Mouse (Mus musculus): ENCODE data around the gene Rbx1. TPM values are rescaled to one million over a fixed set of nuclear protein-coding genes. Genes with fewer than 3 reads are reported as not detected.
"Not testable (repeated sequence)": the region's sequence is repeated elsewhere in the genome, so short reads cannot be mapped to it uniquely, and the experiment has no call there.

Rbx1 gene
- 507 and 527 TPM in 2 replicates for polyA plus RNA-seq (2015; fragmentation: Nextera tagmentation; extraction: Ambion mirVana)

DNA sequence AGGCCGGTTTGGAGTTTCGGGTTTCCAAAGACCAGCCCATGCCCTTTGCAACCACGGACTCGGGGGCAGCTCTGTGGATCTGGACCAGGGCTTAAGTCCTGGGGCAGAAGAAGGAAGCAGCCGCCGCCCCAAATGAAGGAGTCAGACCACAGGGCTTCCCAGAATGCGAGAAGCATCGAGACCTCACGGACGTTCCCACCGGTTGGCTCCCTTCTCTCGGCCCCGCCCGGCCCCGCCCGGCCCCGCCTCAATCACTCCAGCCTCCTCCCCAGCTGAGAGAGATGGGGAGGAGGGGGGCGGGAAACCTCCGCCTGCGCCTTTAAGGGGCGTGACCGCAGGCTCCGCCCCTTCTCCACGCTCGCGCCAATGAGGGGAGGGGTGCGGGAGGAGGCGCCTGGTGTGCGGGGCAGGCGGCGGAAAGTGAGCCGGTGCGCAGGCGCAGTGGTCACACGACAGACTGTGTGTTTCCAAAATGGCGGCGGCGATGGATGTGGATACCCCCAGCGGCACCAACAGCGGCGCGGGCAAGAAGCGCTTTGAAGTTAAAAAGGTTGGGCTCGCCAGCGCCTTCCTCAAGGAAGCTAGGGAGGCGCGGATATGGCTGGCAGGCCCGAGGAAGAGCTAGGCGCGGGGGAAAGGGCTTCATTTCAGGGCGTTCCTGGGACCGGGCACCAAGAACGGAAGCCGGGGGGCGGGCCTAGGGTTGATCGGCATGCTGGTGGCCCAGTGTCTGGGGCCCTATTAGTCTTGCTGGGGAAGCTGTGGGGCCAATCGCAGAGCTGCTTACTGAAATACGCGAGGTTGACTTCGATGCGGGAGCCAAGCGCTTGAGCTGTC lies at the start of gene Rbx1:
TSS of gene Rbx1 (plus strand) at position 396 of the 837 bp plus-strand sequence.
- peaks cover 7% of the 10 kb centered on the region; the same call in 1 of the 2 replicates for H3K9me3 ChIP-seq
- H3K4me2 ChIP-seq, result peak within 1 kb of the TSS; percentile 72
- peaks cover 14% of the 10 kb centered on the region for H3K4me1 ChIP-seq
- peak; percentile 98 for ATAC-seq (ENCODE audit: insufficient number of reproducible peaks, insufficient read depth, low FRiP score, low TSS enrichment, low read depth)
- peak within 1 kb of the TSS; percentile 87 for H3K27ac ChIP-seq
- peaks cover 31% of the 10 kb centered on the region for H3K36me3 ChIP-seq
- H3K9ac ChIP-seq, result peak within 1 kb of the TSS; percentile 84
- H3K4me3 ChIP-seq, result peak within 1 kb of the TSS; percentile 71
- H3K27me3 ChIP-seq, result no peaks in the 10 kb centered on the region
- WGBS, result under 1% methylated on average over 61 of the region's 62 CpGs

DNA sequence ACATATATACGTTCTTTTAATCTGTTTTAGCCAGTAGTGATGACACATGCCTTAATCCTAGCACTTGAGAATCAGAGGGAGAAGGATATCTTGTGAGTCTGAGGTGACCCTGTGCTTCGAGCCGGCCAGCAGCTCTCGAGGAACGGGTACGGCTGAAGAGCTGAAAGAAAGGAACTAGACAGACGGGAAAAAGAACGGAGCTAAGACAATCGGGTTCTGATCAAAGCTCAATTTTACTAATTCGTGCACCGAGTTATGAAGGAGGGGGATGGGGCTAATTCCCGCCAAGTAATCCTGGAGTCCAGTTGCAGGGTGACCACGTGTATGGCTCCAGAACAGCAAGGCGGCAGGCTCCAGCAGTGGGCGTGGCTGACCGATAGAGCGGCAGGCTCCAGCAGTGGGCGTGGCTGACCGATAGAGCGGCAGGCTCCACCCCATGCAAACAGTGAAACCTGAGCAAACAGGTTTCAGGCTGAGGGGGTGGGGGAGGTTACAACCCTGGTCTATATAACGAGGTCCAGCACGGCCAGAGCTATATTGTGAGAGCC lies 49.3 kb upstream of the Rbx1 start:
- Histone ChIP-seq H3K27ac (peak overlapping the region; percentile 14; the same call in 1 of the 2 replicates), H3K4me2 (peak overlapping the region; percentile 63), H3K9ac (peak overlapping the region; percentile 60), H3K4me3 (peak overlapping the region; percentile 40)
- H3K9me3 ChIP-seq, H3K4me1 ChIP-seq, H3K36me3 ChIP-seq, H3K27me3 ChIP-seq: not testable (repeated sequence)
- peak; percentile 78 for ATAC-seq (ENCODE audit: insufficient number of reproducible peaks, insufficient read depth, low FRiP score, low TSS enrichment, low read depth)
- 3% methylated on average over 22 of the region's 22 CpGs for whole genome bisulfite sequencing

- WGBS, result 84% methylated on average over 4 of the region's 4 CpGs
- no peaks in the 10 kb centered on the region for H3K36me3 ChIP-seq
- H3K9ac ChIP-seq, result no peak overlapping the region
- no peaks in the 10 kb centered on the region for H3K9me3 ChIP-seq
- no peaks in the 10 kb centered on the region for H3K27me3 ChIP-seq
- no peak overlapping the region for H3K4me3 ChIP-seq
- peaks cover 5% of the 10 kb centered on the region; the same call in 1 of the 2 replicates for H3K4me1 ChIP-seq
- no peak overlapping the region for H3K4me2 ChIP-seq
- no peak overlapping the region for H3K27ac ChIP-seq
- no peak for ATAC-seq (ENCODE audit: insufficient number of reproducible peaks, insufficient read depth, low FRiP score, low TSS enrichment, low read depth)
Observed at GRCm38 (mm10) chr15:81418065-81418464, 48.0 kb upstream of the Rbx1 start.

- WGBS, result 47% methylated on average over 1 of the region's 1 CpGs
- Histone ChIP-seq H3K4me2 (no peak overlapping the region), H3K36me3 (no peaks in the 10 kb centered on the region), H3K9ac (no peak overlapping the region), H3K27ac (no peak overlapping the region), H3K9me3 (no peaks in the 10 kb centered on the region), H3K27me3 (no peaks in the 10 kb centered on the region), H3K4me3 (no peak overlapping the region), H3K4me1 (peaks cover 3% of the 10 kb centered on the region; the same call in 1 of the 2 replicates)
- no peak for ATAC-seq (ENCODE audit: insufficient number of reproducible peaks, insufficient read depth, low FRiP score, low TSS enrichment, low read depth)
Observed at GRCm38 (mm10) chr15:81421454-81421853, 44.6 kb upstream of the Rbx1 start.

GRCm38 (mm10) chr15:81422156-81422681 lies 43.9 kb upstream of the Rbx1 start:
- no peaks in the 10 kb centered on the region for H3K9me3 ChIP-seq
- peak overlapping the region; percentile 34; the same call in 1 of the 2 replicates for H3K27ac ChIP-seq
- no peaks in the 10 kb centered on the region for H3K27me3 ChIP-seq
- H3K36me3 ChIP-seq, result peaks cover 1% of the 10 kb centered on the region
- H3K9ac ChIP-seq, result no peak overlapping the region
- no peaks in the 10 kb centered on the region for H3K4me1 ChIP-seq
- 61% methylated on average over 7 of the region's 7 CpGs for WGBS
- H3K4me2 ChIP-seq, result no peak overlapping the region
- ATAC-seq (ENCODE audit: insufficient number of reproducible peaks, insufficient read depth, low FRiP score, low TSS enrichment, low read depth), result no peak
- H3K4me3 ChIP-seq, result no peak overlapping the region

DNA sequence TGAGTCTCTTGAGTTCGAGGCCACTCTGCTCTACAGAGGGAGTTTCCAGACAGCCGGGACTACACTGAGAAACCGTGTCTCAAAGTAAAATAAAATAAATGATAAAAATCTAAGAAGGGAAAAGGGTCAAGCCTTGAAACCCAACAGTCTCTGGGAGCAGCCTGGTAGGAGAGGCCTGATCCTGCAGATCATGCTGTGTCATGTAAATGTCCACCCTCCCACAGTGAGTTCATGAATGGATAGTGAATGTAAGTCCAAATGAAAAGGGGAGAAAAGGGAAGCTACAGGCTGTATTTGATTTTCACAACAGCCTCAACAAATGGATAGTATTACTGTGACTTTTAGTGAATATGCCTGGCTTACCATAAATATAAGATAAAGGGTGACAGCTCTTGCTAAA lies 40.8 kb upstream of the Rbx1 start:
- H3K4me3 ChIP-seq, result no peak overlapping the region
- peaks cover 9% of the 10 kb centered on the region for H3K36me3 ChIP-seq
- ATAC-seq (ENCODE audit: insufficient number of reproducible peaks, insufficient read depth, low FRiP score, low TSS enrichment, low read depth), result no peak
- no peaks in the 10 kb centered on the region for H3K9me3 ChIP-seq
- H3K9ac ChIP-seq, result no peak overlapping the region
- H3K4me2 ChIP-seq, result no peak overlapping the region
- no peak overlapping the region for H3K27ac ChIP-seq
- H3K4me1 ChIP-seq, result no peaks in the 10 kb centered on the region
- H3K27me3 ChIP-seq, result no peaks in the 10 kb centered on the region
- 77% methylated on average over 3 of the region's 3 CpGs for WGBS

- H3K4me2 ChIP-seq, result no peak overlapping the region
- ATAC-seq (ENCODE audit: insufficient number of reproducible peaks, insufficient read depth, low FRiP score, low TSS enrichment, low read depth), result no peak
- H3K27me3 ChIP-seq, result no peaks in the 10 kb centered on the region
- H3K4me1 ChIP-seq, result no peaks in the 10 kb centered on the region
- peaks cover 29% of the 10 kb centered on the region for H3K36me3 ChIP-seq
- H3K9me3 ChIP-seq, result no peaks in the 10 kb centered on the region
- no peak overlapping the region for H3K27ac ChIP-seq
- no peak overlapping the region for H3K4me3 ChIP-seq
- 88% methylated on average over 2 of the region's 2 CpGs for WGBS
- H3K9ac ChIP-seq, result no peak overlapping the region
Observed at GRCm38 (mm10) chr15:81427947-81428346, 38.1 kb upstream of the Rbx1 start.

DNA sequence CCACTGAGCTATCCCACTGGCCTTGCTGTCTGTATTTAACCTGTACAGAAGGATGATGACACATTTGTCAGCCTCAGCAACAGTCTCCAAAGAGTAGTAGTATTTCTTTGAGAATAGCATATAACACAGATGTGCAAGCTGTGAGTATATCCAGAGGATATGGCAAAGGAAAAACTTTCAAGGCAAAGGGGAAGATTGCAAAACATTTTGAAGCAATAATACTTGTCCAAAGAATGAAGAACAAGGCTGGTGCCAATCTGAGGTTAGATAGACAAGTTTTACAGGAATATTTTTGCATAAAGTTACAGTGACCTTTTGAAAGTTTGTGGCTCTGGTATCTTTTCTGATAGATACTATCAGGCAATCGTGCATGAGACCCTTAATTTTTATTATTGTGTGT lies 34.9 kb upstream of the Rbx1 start:
- WGBS, result 90% methylated on average over 1 of the region's 1 CpGs
- no peaks in the 10 kb centered on the region for H3K27me3 ChIP-seq
- no peak overlapping the region for H3K4me3 ChIP-seq
- no peaks in the 10 kb centered on the region for H3K4me1 ChIP-seq
- H3K36me3 ChIP-seq, result peaks cover 32% of the 10 kb centered on the region
- no peak overlapping the region for H3K4me2 ChIP-seq
- no peak overlapping the region for H3K9ac ChIP-seq
- no peak for ATAC-seq (ENCODE audit: insufficient number of reproducible peaks, insufficient read depth, low FRiP score, low TSS enrichment, low read depth)
- H3K27ac ChIP-seq, result no peak overlapping the region
- no peaks in the 10 kb centered on the region for H3K9me3 ChIP-seq

- 88% methylated on average over 1 of the region's 1 CpGs for whole genome bisulfite sequencing
- Histone ChIP-seq H3K27me3 (no peaks in the 10 kb centered on the region), H3K27ac (no peak overlapping the region), H3K36me3 (peaks cover 32% of the 10 kb centered on the region), H3K4me2 (no peak overlapping the region), H3K4me1 (no peaks in the 10 kb centered on the region), H3K9ac (no peak overlapping the region), H3K4me3 (no peak overlapping the region), H3K9me3 (no peaks in the 10 kb centered on the region)
- ATAC-seq (ENCODE audit: insufficient number of reproducible peaks, insufficient read depth, low FRiP score, low TSS enrichment, low read depth), result no peak
Observed at GRCm38 (mm10) chr15:81438345-81438744, 27.8 kb upstream of the Rbx1 start.

GRCm38 (mm10) chr15:81439236-81439635 lies 26.9 kb upstream of the Rbx1 start:
- ATAC-seq (ENCODE audit: insufficient number of reproducible peaks, insufficient read depth, low FRiP score, low TSS enrichment, low read depth), result no peak
- Histone ChIP-seq H3K36me3 (peaks cover 33% of the 10 kb centered on the region), H3K4me1 (no peaks in the 10 kb centered on the region), H3K9me3 (no peaks in the 10 kb centered on the region), H3K4me2 (no peak overlapping the region), H3K27me3 (no peaks in the 10 kb centered on the region), H3K27ac (no peak overlapping the region), H3K4me3 (no peak overlapping the region), H3K9ac (no peak overlapping the region)

GRCm38 (mm10) chr15:81448463-81448862 lies 17.6 kb upstream of the Rbx1 start:
- Histone ChIP-seq H3K4me2 (no peak overlapping the region), H3K4me1 (no peaks in the 10 kb centered on the region), H3K9ac (no peak overlapping the region), H3K9me3 (no peaks in the 10 kb centered on the region), H3K36me3 (peaks cover 42% of the 10 kb centered on the region), H3K27me3 (no peaks in the 10 kb centered on the region), H3K27ac (no peak overlapping the region), H3K4me3 (no peak overlapping the region)
- ATAC-seq (ENCODE audit: insufficient number of reproducible peaks, insufficient read depth, low FRiP score, low TSS enrichment, low read depth), result no peak
- 41% methylated on average over 3 of the region's 3 CpGs for WGBS

- Histone ChIP-seq H3K4me2 (no peak overlapping the region), H3K36me3 (peaks cover 19% of the 10 kb centered on the region), H3K4me1 (0 out of 2 replicates have a peak, but pooled peaks cover 4% of the 10 kb centered on the region), H3K9me3 (peaks cover 7% of the 10 kb centered on the region; the same call in 1 of the 2 replicates), H3K4me3 (no peak overlapping the region), H3K27ac (no peak overlapping the region), H3K9ac (no peak overlapping the region), H3K27me3 (no peaks in the 10 kb centered on the region)
- no peak for ATAC-seq (ENCODE audit: insufficient number of reproducible peaks, insufficient read depth, low FRiP score, low TSS enrichment, low read depth)
- 82% methylated on average over 7 of the region's 7 CpGs for WGBS
Observed at GRCm38 (mm10) chr15:81461523-81461922, 4.6 kb upstream of the Rbx1 start.

Data from embryonic facial prominence, embryonic 13.5 days (tissue).